Mouse (Mus musculus) neural tube, embryonic 14.5 days (tissue): ENCODE data around the gene N6amt1. TPM values are rescaled to one million over a fixed set of nuclear protein-coding genes. Genes with fewer than 3 reads are reported as not detected.

ENCODE experiments used
- ATAC-seq: fragments of 200-750 bp; cut with Nextera tagmentation; 2 replicates; pipeline ENCODE4 v1.8.0; 2017; ENCODE audit warnings: low read depth, mild to moderate bottlenecking, moderate TSS enrichment, moderate library complexity
- H3K27ac ChIP-seq: fragments of 300-500 bp; sonication (generic); 2 replicates; pipeline ENCODE4 v1.5.1; 2014; ENCODE audit warnings: low read depth, mild to moderate bottlenecking, control low read depth, low read length, moderate library complexity, mixed read lengths
- H3K27me3 ChIP-seq: fragments of 300-500 bp; sonication (generic); 2 replicates; pipeline ENCODE4 v1.6.1; 2014; ENCODE audit warnings: low read length; ENCODE audit not compliant: control insufficient read depth, insufficient read depth
- H3K36me3 ChIP-seq: fragments of 300-500 bp; sonication (generic); 2 replicates; pipeline ENCODE4 v1.6.1; 2014; ENCODE audit warnings: low read length, mixed read lengths; ENCODE audit not compliant: control insufficient read depth, insufficient read depth
- H3K4me1 ChIP-seq: fragments of 300-500 bp; sonication (generic); 2 replicates; pipeline ENCODE4 v1.6.1; 2014; ENCODE audit warnings: low read length; ENCODE audit not compliant: control insufficient read depth, insufficient read depth
- H3K4me2 ChIP-seq: fragments of 300-500 bp; sonication (generic); 2 replicates; pipeline ENCODE4 v1.6.1; 2014; ENCODE audit warnings: mild to moderate bottlenecking, low read depth, low read length, control low read depth
- H3K4me3 ChIP-seq: fragments of 300-500 bp; sonication (generic); 2 replicates; pipeline ENCODE4 v1.5.1; 2014; ENCODE audit warnings: low read depth, low read length, control low read depth, mixed read lengths
- H3K9ac ChIP-seq: fragments of 300-500 bp; sonication (generic); replicated peaks from 2 replicates; pipeline ENCODE4 v1.6.1; 2014; ENCODE audit warnings: low read depth, mild to moderate bottlenecking, control low read depth, low read length, mixed read lengths
- H3K9me3 ChIP-seq: fragments of 300-500 bp; sonication (generic); 2 replicates; pipeline ENCODE4 v1.6.1; 2016; ENCODE audit warnings: low read length; ENCODE audit not compliant: control insufficient read depth
- WGBS: fragments of 180-500 bp; shearing (Covaris S2); extraction: QIAGEN DNeasy Blood & Tissue Kit; methylation state at CpG from one replicate; pipeline ENCODE4 v1.1.7; 2014; 5-methylcytosine and 5-hydroxymethylcytosine counted together
- polyA plus RNA-seq: library from polyadenylated mRNA; unstranded; fragments of >200 nt; fragmentation: Nextera tagmentation; extraction: Ambion mirVana; gene quantifications from 2 replicates; pipeline ENCODE4 v1.2.1, GENCODE M21; 2014

Gene N6amt1
- polyA plus RNA-seq, 1 experiment from 2014 or later, result 25.9 TPM

DNA sequence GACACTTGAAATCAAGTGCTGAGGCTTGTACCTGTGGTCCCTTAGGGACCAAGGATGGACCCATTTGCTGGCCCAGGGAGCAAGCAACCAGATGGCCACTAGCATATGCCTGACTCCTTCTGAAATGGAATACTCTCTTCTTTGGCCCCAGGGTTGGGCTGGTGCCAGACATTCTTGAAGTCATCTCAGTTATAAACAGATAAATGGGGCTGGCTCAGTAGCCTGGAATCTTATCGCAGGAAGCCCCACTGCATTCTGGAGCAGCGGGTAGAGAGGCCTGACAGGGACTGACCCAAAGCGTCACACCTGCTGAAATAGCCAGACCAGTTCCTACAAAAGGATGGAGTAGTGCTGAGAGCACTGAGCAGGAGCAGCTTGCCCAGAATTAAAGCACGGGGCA lies 10.2 kb downstream of the N6amt1 start:
- Histone ChIP-seq H3K9me3 (no peaks in the 10 kb centered on the region), H3K27ac (no peak overlapping the region), H3K27me3 (no peaks in the 10 kb centered on the region), H3K9ac (no peak overlapping the region), H3K4me3 (no peak overlapping the region), H3K4me1 (no peaks in the 10 kb centered on the region), H3K36me3 (peaks cover 22% of the 10 kb centered on the region), H3K4me2 (no peak overlapping the region)
- 92% methylated on average over 4 of the region's 4 CpGs for WGBS
- no peak for ATAC-seq

DNA sequence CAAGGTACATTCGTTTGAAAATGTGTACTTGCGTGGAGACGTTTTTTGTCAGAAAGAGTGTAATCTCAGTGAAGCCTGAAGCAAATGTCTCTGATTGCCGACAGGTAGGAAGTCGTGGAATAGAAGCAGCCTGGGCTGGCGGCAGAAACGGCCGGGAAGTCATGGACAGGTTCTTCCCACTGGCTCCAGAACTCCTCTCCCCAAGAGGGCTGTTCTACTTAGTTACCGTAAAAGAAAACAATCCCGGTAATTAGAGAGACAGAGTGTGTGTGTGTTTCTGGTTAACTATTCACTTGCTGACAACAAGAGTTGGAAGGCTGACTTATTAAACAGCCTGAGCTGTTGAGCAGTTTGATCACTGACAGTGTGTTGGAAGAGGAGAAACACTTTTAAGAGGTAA lies 12.1 kb downstream of the N6amt1 start:
- H3K36me3 ChIP-seq, result peaks cover 22% of the 10 kb centered on the region

GRCm38 (mm10) chr16:87366445-87366844 lies 12.5 kb downstream of the N6amt1 start:
- Histone ChIP-seq H3K4me3 (no peak overlapping the region), H3K27me3 (no peaks in the 10 kb centered on the region), H3K4me1 (no peaks in the 10 kb centered on the region), H3K9ac (no peak overlapping the region), H3K4me2 (no peak overlapping the region), H3K36me3 (peaks cover 22% of the 10 kb centered on the region), H3K9me3 (no peaks in the 10 kb centered on the region), H3K27ac (no peak overlapping the region)
- 94% methylated on average over 6 of the region's 6 CpGs for WGBS
- ATAC-seq, result no peak

More for the DNA sequence above, 12.1 kb downstream of the N6amt1 start:
- Histone ChIP-seq H3K4me3 (no peak overlapping the region), H3K27me3 (no peaks in the 10 kb centered on the region), H3K4me2 (no peak overlapping the region), H3K4me1 (no peaks in the 10 kb centered on the region), H3K9ac (no peak overlapping the region), H3K27ac (no peak overlapping the region), H3K9me3 (no peaks in the 10 kb centered on the region)
- WGBS, result 65% methylated on average over 10 of the region's 10 CpGs
- no peak for ATAC-seq

GRCm38 (mm10) chr16:87382996-87383395 lies 29.0 kb downstream of the N6amt1 start:
- Histone ChIP-seq H3K9ac (no peak overlapping the region), H3K27me3 (no peaks in the 10 kb centered on the region), H3K4me1 (no peaks in the 10 kb centered on the region), H3K4me3 (no peak overlapping the region), H3K36me3 (peaks cover 30% of the 10 kb centered on the region), H3K4me2 (no peak overlapping the region), H3K9me3 (no peaks in the 10 kb centered on the region), H3K27ac (no peak overlapping the region)
- WGBS, result 98% methylated on average over 2 of the region's 2 CpGs
- no peak for ATAC-seq

DNA sequence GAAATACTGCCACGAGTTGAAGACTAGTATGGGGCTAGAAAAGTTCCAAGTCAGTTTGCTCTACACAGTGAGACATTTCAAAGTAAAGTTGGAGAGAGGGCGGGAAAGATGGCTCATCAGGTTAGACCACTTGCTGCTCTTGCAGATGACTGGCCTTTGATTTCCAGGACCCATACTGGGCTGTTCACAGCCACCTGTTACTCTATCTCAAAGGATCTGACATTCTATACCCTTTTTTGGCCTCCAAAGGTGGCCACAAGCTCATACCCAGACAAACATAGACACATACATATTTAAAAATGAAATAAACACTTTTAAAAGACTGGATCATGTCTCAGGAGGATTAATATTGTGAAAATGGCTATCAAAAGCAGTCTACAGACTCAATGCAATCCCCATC lies 30.4 kb downstream of the N6amt1 start:
- ATAC-seq, result no peak
- no peaks in the 10 kb centered on the region for H3K4me1 ChIP-seq
- no peak overlapping the region for H3K4me2 ChIP-seq
- no peak overlapping the region for H3K4me3 ChIP-seq
- no peaks in the 10 kb centered on the region for H3K27me3 ChIP-seq
- no peak overlapping the region for H3K9ac ChIP-seq
- 70% methylated on average over 2 of the region's 2 CpGs for WGBS
- H3K9me3 ChIP-seq, result no peaks in the 10 kb centered on the region
- H3K27ac ChIP-seq, result no peak overlapping the region
- peaks cover 32% of the 10 kb centered on the region for H3K36me3 ChIP-seq

- Histone ChIP-seq H3K4me3 (no peak overlapping the region), H3K27me3 (no peaks in the 10 kb centered on the region), H3K27ac (no peak overlapping the region), H3K4me2 (no peak overlapping the region), H3K36me3 (peaks cover 11% of the 10 kb centered on the region; the same call in 1 of the 2 replicates), H3K9me3 (no peaks in the 10 kb centered on the region), H3K4me1 (no peaks in the 10 kb centered on the region), H3K9ac (no peak overlapping the region)
- WGBS, result 97% methylated on average over 3 of the region's 3 CpGs
- ATAC-seq, result no peak
Observed at GRCm38 (mm10) chr16:87387444-87387977, 33.5 kb downstream of the N6amt1 start.

DNA sequence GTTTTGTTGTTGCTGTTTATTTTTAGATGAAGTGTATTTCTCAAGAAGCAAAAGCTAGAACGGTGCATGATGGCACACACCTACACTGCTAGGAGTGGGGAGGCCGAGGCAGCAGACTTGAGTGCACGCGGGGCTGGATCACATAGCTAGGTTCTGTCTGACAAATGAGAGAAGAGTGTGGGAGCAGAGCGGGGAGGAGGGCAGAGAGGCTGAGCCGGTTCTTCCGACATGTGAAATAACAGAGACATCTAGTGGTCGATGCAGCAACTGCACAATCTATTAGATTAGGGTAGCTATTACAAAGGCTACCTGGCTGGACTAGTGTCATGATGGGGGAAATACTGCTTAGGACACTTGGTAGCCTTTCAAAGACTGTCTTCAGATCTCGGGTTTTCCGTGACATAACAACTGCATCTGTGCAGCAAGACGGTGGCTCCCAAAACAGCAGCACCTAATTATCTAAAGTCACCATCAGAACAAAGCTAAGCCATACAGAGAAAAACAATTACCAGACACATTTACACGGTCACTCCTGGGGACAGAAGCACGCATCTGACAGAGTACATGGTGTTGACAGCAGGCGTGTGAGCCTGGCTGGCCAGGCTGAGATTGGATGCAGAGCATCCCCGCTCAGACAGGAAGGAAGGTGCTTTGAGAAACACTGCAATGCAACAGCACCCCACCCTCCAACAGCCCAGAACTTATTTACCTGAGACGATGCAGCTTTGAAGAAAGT lies 40.0 kb downstream of the N6amt1 start:
- Histone ChIP-seq H3K36me3 (peaks cover 37% of the 10 kb centered on the region), H3K9me3 (no peaks in the 10 kb centered on the region), H3K27ac (no peak overlapping the region), H3K4me1 (no peaks in the 10 kb centered on the region), H3K4me3 (no peak overlapping the region), H3K4me2 (no peak overlapping the region), H3K9ac (no peak overlapping the region), H3K27me3 (no peaks in the 10 kb centered on the region)
- 51% methylated on average over 16 of the region's 16 CpGs for WGBS
- ATAC-seq, result peak; percentile 90

GRCm38 (mm10) chr16:87405001-87405400 lies 51.0 kb downstream of the N6amt1 start:
- H3K4me3 ChIP-seq, result no peak overlapping the region
- no peaks in the 10 kb centered on the region for H3K27me3 ChIP-seq
- H3K4me2 ChIP-seq, result no peak overlapping the region
- WGBS, result 88% methylated on average over 3 of the region's 3 CpGs
- ATAC-seq, result no peak
- peaks cover 47% of the 10 kb centered on the region for H3K36me3 ChIP-seq
- H3K9ac ChIP-seq, result no peak overlapping the region
- H3K27ac ChIP-seq, result no peak overlapping the region
- H3K9me3 ChIP-seq, result no peaks in the 10 kb centered on the region
- no peaks in the 10 kb centered on the region for H3K4me1 ChIP-seq
